Mouse (Mus musculus) stomach, adult 2 months (tissue): Measurements from ENCODE around the gene Gata5. TPM values are rescaled to one million over a fixed set of nuclear protein-coding genes. Genes with fewer than 3 reads are reported as not detected.

Experiments used
- polyA plus RNA-seq: library from polyadenylated mRNA; depleted of rRNA; stranded (reverse); fragments of >200 nt; gene quantifications from 2 replicates; pipeline ENCODE4 v1.2.3, GENCODE M21; 2012; rRNA removed

Gene Gata5
- polyA plus RNA-seq = 23.4 and 30.8 TPM in 2 replicates

DNA sequence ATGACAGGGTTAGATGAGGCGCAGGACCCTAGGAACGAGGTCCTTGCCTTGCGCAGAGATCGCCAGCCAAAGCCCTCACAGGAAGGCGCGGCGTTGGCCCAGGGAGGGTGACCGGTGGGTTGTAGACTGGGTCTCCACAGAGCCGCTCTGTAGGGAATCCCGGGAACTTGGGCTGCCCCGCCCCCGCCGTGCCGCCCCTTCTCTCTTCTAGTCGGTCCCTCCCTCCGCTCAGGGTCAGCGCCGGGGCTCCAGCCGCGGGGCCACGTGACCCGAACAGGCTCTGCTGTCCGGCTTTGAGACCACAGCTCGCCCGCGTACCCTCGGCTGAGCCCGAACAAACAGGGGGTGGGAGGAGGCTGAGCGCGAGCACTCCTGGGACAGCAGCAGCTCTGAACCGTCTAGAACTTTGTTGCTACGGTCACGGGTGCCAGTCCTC lies at the start of gene Gata5:
Gene Gata5, minus strand, starts transcription at position 149 of the 436 bp plus-strand sequence.

DNA sequence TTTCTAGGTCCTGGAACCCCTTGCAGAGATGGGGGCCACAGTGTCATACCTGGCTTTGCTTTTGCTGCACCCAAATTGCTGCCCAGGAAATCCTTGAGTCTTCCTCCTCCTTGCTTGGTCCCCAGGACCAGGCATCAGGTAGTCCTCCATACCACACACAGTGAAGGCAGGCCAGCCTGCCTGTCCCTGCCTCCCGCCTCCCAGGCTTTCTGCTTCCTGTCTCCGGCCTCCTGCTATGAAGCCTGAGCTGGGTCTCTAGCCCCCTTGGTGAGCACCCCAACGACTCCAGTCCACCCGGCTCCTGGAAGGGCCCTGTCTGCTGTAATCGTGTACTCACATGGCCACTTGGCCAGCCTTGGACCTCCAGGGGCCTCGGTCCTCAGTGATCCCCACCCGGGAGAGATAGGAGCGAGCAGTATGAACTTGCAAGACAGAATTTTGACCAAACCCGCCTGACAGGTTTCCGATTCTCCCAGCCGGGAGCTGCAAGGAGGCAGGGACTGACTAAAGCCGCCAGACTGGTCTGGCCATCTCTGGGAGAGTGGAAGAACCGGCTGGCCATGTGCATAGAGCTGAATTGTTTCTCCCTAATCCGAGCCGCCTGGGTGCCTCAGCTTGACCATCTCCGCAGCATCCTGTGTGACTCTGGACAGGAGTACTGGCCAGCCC lies 44.9 kb downstream of the Gata5 start, which contains the start of gene Rbbp8nl:
Gene Rbbp8nl, minus strand, starts transcription at position 440 of the 669 bp plus-strand sequence.

Other genes with a start within 250 kb of the Gata5 start
- 0.04 and 0.20 TPM in 2 replicates for gene Hrh3, start 230.2 kb downstream of the Gata5 start, polyA plus RNA-seq
- gene Osbpl2, start 215.4 kb downstream of the Gata5 start, polyA plus RNA-seq = 25.3 and 25.7 TPM in 2 replicates
- 92.0 and 132 TPM in 2 replicates for gene Adrm1, start 163.2 kb downstream of the Gata5 start, polyA plus RNA-seq
- gene Lama5, start 108.8 kb downstream of the Gata5 start, polyA plus RNA-seq = 43.7 and 49.6 TPM in 2 replicates
- 954 and 1,766 TPM in 2 replicates for gene Rps21, start 77.3 kb downstream of the Gata5 start, polyA plus RNA-seq
- gene Cables2, start 61.2 kb downstream of the Gata5 start, polyA plus RNA-seq = 12.3 and 14.5 TPM in 2 replicates
- gene Rbbp8nl, start 44.8 kb downstream of the Gata5 start, polyA plus RNA-seq = 4.3 and 4.4 TPM in 2 replicates
- 19.2 and 24.8 TPM in 2 replicates for gene Slco4a1, start 121.5 kb upstream of the Gata5 start, polyA plus RNA-seq
- gene Ntsr1, start 165.3 kb upstream of the Gata5 start, polyA plus RNA-seq = 0.13 TPM in 2 replicates
- 11.4 and 14.6 TPM in 2 replicates for gene Mrgbp, start 246.6 kb upstream of the Gata5 start, polyA plus RNA-seq